Mouse (Mus musculus) erythroblast, adult 5-6 weeks (primary cell): ENCODE results near the gene Pdxdc1. TPM values are rescaled to one million over a fixed set of nuclear protein-coding genes. Genes with fewer than 3 reads are reported as not detected.
"Not testable (repeated sequence)": the region's sequence is repeated elsewhere in the genome, so short reads cannot be mapped to it uniquely, and the experiment has no call there.

Source experiments
- ATAC-seq: replicated peaks from 2 replicates; pipeline ENCODE4 v1.8.0; 2016; ENCODE audit warnings: moderate number of reproducible peaks, mild to moderate bottlenecking, moderate TSS enrichment, inconsistent platforms; ENCODE audit not compliant: poor library complexity, low FRiP score, severe bottlenecking
- total RNA-seq, 2 experiments: library from RNA; stranded (forward) in 1 of 2; stranded (reverse) in 1 of 2; fragments of 150-400 nt in 1 of 2; fragments of 200-764, 138-1000 nt in 1 of 2; gene quantifications; 2 replicates each; pipeline versions ENCODE4 v1.2.3 to v1.2.4; 2015 to 2017; ENCODE audit warnings: low replicate concordance in 2 of 2

The Pdxdc1 gene
- total RNA-seq, 2 experiments from 2014 or later, result 13.8 to 20.0 TPM

GRCm38 (mm10) chr16:13819806-13820500, 83.0 kb downstream of the Pdxdc1 start:
- 0 out of 2 replicates have a peak, but pooled peaks have one; percentile 7 for ATAC-seq

- peak; percentile 58; the same call in 1 of the 2 replicates for ATAC-seq
These were observed 83.6 kb downstream of the Pdxdc1 start for GRCm38 (mm10) chr16:13819394-13819743.

GRCm38 (mm10) chr16:13818560-13819393, 84.2 kb downstream of the Pdxdc1 start, which contains the start of gene Ntan1:
Gene Ntan1 (plus strand): TSS chr16:13818845.
- ATAC-seq, result peak; percentile 96

GRCm38 (mm10) chr16:13813200-13813599, 89.7 kb downstream of the Pdxdc1 start:
- ATAC-seq, result no peak

- ATAC-seq, result no peak
These were observed 90.8 kb downstream of the Pdxdc1 start for GRCm38 (mm10) chr16:13812152-13812551.

- ATAC-seq, result no peak
These were observed 94.5 kb downstream of the Pdxdc1 start for GRCm38 (mm10) chr16:13808410-13808809.

GRCm38 (mm10) chr16:13807616-13808015, 95.3 kb downstream of the Pdxdc1 start:
- no peak for ATAC-seq

- no peak for ATAC-seq
These were observed 98.3 kb downstream of the Pdxdc1 start for GRCm38 (mm10) chr16:13804666-13805065.

GRCm38 (mm10) chr16:13801231-13801630, 101.7 kb downstream of the Pdxdc1 start:
- ATAC-seq, result no peak

GRCm38 (mm10) chr16:13796746-13797175, 106.2 kb downstream of the Pdxdc1 start:
- no peak for ATAC-seq

- ATAC-seq, result not testable (repeated sequence)
These were observed 109.5 kb downstream of the Pdxdc1 start for GRCm38 (mm10) chr16:13793441-13793840.

GRCm38 (mm10) chr16:13785932-13786331, 117.0 kb downstream of the Pdxdc1 start:
- ATAC-seq, result no peak

Other genes with a start within 250 kb of the Pdxdc1 start
- 2.9 and 3.1 TPM in 2 replicates for gene Parn, start 235.0 kb downstream of the Pdxdc1 start, total RNA-seq (2015; ENCODE audit: low replicate concordance)
- gene Parn, start 235.0 kb downstream of the Pdxdc1 start, total RNA-seq (2017; ENCODE audit: low replicate concordance), result 8.5 and 8.7 TPM in 2 replicates
- 10.4 and 12.5 TPM in 2 replicates for gene Bfar, start 231.3 kb downstream of the Pdxdc1 start, total RNA-seq (2015; ENCODE audit: low replicate concordance)
- gene Bfar, start 231.3 kb downstream of the Pdxdc1 start, total RNA-seq (2017; ENCODE audit: low replicate concordance), result 9.8 and 10.6 TPM in 2 replicates
- 1.5 and 3.6 TPM in 2 replicates for gene 3110001I22Rik, start 231.2 kb downstream of the Pdxdc1 start, total RNA-seq (2015; ENCODE audit: low replicate concordance)
- 6.0 and 6.3 TPM in 2 replicates for gene 3110001I22Rik, start 231.2 kb downstream of the Pdxdc1 start, total RNA-seq (2017; ENCODE audit: low replicate concordance)
- gene Pla2g10, start 172.1 kb downstream of the Pdxdc1 start, total RNA-seq (2015; ENCODE audit: low replicate concordance), result not detected in 2 replicates
- not detected in 2 replicates for gene Pla2g10, start 172.1 kb downstream of the Pdxdc1 start, total RNA-seq (2017; ENCODE audit: low replicate concordance)
- gene Rrn3, start 122.4 kb downstream of the Pdxdc1 start, total RNA-seq (2015; ENCODE audit: low replicate concordance), result 6.3 and 8.5 TPM in 2 replicates
- 7.2 and 9.3 TPM in 2 replicates for gene Rrn3, start 122.4 kb downstream of the Pdxdc1 start, total RNA-seq (2017; ENCODE audit: low replicate concordance)
- 23.4 and 23.8 TPM in 2 replicates for gene Ntan1, start 84.3 kb downstream of the Pdxdc1 start, total RNA-seq (2015; ENCODE audit: low replicate concordance)
- gene Ntan1, start 84.3 kb downstream of the Pdxdc1 start, total RNA-seq (2017; ENCODE audit: low replicate concordance), result 6.3 and 18.1 TPM in 2 replicates
- 1.9 and 3.8 TPM in 2 replicates for gene Mpv17l, start within 50 bp of the Pdxdc1 start, total RNA-seq (2015; ENCODE audit: low replicate concordance)
- 0.56 and 0.60 TPM in 2 replicates for gene Mpv17l, start within 50 bp of the Pdxdc1 start, total RNA-seq (2017; ENCODE audit: low replicate concordance)
- not detected in 2 replicates for gene 2900011O08Rik, start 83.5 kb upstream of the Pdxdc1 start, total RNA-seq (2015; ENCODE audit: low replicate concordance)
- not detected in 2 replicates for gene 2900011O08Rik, start 83.5 kb upstream of the Pdxdc1 start, total RNA-seq (2017; ENCODE audit: low replicate concordance)
- gene Ifitm7, start 83.8 kb upstream of the Pdxdc1 start, total RNA-seq (2015; ENCODE audit: low replicate concordance), result not detected in 2 replicates
- gene Ifitm7, start 83.8 kb upstream of the Pdxdc1 start, total RNA-seq (2017; ENCODE audit: low replicate concordance), result 0.98 TPM in 1 of 2 replicates, not detected in the other